Mouse (Mus musculus) ZHBTc4 (cell line): ENCODE measurements around the gene A830005F24Rik.
"Not testable (repeated sequence)": the region's sequence is repeated elsewhere in the genome, so short reads cannot be mapped to it uniquely, and the experiment has no call there.

Source experiments
- DNase-seq: peaks from one replicate; pipeline ENCODE4 v3.0.0-alpha.2; 2011; ENCODE audit warnings: low read depth, low spot score

A830005F24Rik gene

GRCm38 (mm10) chr13:48513003-48513929 is at the start of gene A830005F24Rik, which contains the start of gene Zfp169:
A830005F24Rik (plus strand) TSS chr13:48513570.
Zfp169 (minus strand) TSS chr13:48513451.
- peak; percentile 92 for DNase-seq

DNA sequence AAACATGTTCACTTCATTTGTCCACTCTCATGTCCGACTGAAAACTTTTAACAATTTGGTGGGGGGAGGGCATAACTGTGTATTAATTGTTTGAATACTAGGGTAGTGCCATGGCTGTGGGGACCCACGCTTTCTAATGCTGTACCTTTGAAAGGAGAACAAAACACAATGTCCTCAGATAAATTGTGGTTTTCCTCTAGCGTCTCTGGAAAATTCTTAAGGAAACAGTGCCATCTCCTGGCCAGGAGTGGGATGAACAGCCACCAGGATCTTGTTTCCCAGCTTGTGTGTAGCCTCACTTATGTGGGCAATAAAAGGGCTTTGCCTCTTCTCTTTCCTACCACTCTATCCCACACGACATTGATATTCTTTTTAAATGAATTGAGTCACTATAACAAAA is 49.2 kb upstream of the A830005F24Rik start:
- peak; percentile 75 for DNase-seq

DNA sequence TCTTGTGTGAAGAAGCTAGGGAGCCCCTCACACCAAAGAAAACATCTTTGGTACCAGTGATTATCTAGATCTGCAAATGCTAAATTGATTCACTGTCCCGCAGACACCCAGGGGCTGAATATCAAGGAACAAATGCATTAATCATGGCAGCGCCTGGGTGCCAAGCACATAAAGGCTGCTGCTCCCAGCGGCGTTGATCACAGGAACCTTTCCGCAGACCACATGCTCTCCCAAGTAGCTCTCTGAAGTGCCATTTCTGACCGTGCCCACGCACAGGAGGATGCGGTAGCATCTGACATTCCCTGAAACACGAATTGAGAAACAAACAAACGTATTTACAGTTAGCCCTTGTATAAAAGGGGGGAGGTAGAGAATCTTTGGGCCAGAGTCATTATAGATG is 47.2 kb upstream of the A830005F24Rik start:
- no peak for DNase-seq

DNA sequence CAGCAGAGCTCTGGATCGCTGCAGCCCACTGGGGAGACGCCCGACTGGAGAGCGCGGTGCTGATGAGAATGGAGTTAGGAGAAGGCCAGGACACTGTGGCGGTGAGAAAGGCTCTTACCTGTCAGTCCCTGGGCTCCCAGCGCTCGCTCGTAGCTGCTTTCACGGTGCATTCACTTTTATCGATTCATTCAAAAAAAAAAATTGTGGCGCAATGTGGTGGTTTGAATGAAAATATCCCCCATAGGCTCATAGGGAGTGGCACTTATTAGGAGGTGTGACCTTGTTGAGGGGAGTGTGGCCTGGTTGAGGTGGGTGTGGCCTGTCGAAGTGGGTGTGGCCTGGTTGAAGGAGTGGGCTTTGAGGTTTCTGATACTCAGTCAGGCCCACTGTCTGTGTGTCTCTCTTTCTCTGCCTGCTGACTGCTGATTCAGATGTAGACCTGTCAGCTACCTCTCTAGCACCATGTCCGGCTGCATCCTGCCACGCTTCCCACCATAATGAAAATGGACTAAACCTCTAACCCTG is 44.7 kb upstream of the A830005F24Rik start:
- DNase-seq: peak; percentile 48

DNA sequence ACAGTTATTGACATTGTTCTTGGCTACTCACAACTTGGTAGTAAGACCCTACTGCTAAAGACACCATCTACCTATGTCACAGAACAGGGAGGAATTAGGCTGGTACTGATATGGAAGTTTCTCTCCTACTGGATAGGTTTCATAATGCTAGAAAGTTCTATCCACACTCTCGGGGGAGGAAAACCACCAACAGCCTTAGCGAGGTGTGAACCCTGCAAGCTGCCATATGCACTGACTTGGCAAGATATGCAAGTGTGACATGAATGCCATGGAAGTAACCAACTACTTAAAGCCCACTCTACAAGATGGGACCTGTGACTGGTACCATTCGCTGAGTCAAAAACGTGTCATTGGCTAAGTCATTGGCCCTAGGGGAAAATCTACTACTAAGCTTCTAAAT is 29.8 kb upstream of the A830005F24Rik start:
- DNase-seq: no peak

DNA sequence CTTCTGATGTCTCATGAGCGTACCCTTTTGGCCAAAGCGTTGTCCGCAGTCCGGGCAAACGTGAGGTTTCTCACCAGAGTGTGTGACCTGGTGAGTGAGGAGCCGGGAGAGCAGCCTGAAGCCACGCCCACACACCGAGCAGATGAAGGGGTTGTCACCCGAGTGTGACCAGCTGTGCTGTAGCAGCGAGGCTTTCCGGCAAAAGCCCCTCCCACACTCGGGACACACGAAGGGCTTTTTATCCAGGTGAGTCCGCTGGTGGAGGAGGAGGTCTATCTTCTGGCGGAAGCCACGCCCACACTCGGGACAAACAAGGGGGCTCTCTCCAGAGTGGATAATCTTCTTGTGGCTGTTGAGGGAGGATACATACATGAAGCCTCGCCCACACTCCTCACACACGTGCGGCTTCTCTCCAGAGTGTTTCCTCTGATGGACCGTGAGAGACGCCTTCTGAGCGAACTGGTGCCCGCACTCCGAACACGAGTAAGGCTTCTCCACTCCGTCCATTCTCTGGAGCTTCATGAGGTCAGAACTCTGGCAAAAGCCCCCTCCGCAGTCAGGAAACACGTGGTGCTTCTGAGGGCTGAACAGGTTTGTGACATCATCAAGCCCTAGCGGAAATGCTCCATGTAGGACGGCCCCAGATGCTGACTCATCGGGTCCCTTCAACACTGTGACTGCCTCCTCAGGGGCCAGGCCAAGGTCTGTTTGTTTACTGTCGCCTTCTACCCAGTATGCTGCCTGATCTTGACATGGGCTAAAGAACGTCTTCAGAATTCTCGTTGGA is 22.8 kb upstream of the A830005F24Rik start:
- DNase-seq: peak; percentile 92

GRCm38 (mm10) chr13:48493183-48493582 is 20.2 kb upstream of the A830005F24Rik start:
- no peak for DNase-seq

- peak; percentile 86 for DNase-seq
These were observed 15.6 kb upstream of the A830005F24Rik start for GRCm38 (mm10) chr13:48497693-48498221.

DNA sequence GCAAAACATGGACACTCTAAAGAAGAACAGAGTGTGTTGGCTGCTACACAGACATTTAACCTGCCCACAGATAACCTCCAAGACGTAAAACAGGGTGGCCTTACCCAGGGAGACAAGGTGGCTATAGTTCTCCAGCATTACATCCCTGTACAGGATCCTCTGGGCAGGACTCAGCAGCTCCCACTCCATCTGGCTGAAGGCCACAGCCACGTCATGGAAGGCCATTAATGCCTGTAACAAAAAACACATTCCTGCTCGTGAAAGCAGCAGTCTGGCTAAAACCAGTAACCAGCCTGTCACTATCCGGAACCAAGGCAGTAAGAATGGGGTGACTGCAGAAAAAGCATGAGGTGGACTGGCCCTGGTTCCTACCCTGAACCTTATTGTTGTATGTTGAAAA is 14.7 kb upstream of the A830005F24Rik start:
- DNase-seq: no peak

- DNase-seq: no peak
These were observed 10.9 kb upstream of the A830005F24Rik start for GRCm38 (mm10) chr13:48502422-48502821.

GRCm38 (mm10) chr13:48508661-48509060 is 4.7 kb upstream of the A830005F24Rik start:
- DNase-seq: no peak

- no peak for DNase-seq
These were observed 2.5 kb downstream of the A830005F24Rik start for GRCm38 (mm10) chr13:48515861-48516260.

- DNase-seq: not testable (repeated sequence)
These were observed 5.8 kb downstream of the A830005F24Rik start for GRCm38 (mm10) chr13:48519122-48519521.

GRCm38 (mm10) chr13:48525745-48526144 is 12.4 kb downstream of the A830005F24Rik start:
- peak; percentile 59 for DNase-seq

- DNase-seq: peak; percentile 95
These were observed 14.9 kb downstream of the A830005F24Rik start for GRCm38 (mm10) chr13:48528123-48528871.

DNA sequence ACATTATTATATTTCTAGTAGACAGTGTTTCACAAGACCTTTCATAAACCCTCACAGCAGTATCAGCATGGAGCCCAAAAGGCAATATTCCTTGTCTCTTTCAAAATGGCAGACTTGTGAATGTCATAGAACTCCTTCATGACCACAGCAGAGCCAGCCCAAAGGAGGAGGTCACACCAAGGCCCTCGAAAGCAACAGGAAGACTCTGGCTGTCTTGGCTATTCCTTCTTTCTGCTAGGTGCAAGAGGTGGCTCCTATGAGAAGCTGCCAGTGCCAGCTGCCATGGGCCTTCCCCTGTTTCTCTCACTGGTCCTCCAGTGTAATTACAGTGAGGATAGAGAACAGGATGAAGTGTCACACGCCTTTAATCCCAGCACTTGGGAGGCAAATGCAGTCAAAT is 15.7 kb downstream of the A830005F24Rik start:
- DNase-seq: no peak

GRCm38 (mm10) chr13:48530685-48531084 is 17.3 kb downstream of the A830005F24Rik start:
- DNase-seq: no peak

DNA sequence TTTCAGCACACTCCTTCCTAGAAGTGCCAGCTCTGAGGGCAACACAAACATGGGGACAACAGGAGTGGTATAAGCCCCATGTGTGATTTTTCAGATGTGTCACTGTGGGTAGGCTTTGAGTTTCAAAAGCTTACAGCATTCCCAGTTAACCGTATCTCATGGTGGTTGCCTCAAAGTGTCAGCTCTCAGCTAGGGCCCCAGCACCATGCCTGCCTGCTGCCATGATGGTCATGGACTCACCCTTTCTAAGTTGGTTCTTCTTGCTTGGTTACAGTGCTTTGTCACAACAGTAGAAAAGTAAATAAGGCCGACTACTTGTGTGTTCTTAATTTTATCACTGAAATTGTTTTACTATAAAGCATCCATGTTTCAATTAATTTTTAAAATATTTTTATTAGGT is 18.1 kb downstream of the A830005F24Rik start:
- DNase-seq: no peak

GRCm38 (mm10) chr13:48533441-48533840 is 20.1 kb downstream of the A830005F24Rik start:
- DNase-seq: no peak

DNA sequence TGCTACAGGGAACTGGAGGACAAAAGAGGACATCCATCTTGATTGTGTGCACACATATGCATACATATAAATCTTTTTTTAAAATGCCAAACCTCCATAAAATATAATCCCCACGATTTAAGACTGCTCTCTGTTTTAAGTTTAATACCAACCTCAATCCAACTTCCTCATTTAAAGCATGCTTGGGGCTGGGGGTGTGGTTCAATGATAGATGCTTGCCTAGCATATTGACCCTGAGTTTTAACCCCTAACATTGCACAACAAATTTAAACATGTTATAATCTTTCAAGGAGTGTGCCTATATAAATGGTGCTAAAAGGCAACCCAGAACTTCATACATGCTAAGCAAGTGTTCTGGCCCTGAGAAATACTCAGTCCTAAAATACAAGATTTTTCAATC is 27.1 kb downstream of the A830005F24Rik start:
- no peak for DNase-seq

- no peak for DNase-seq
These were observed 31.0 kb downstream of the A830005F24Rik start for GRCm38 (mm10) chr13:48544391-48544790.
